Mouse (Mus musculus) testis, adult 2 months (tissue): ENCODE measurements around the gene Dmtf1. TPM values are rescaled to one million over a fixed set of nuclear protein-coding genes. Genes with fewer than 3 reads are reported as not detected.

Experiments
- H3K27ac ChIP-seq: fragments of 200-500 bp; 2 replicates; pipeline ENCODE4 v1.5.1; 2012; ENCODE audit warnings: low read depth, low read length; ENCODE audit not compliant: control insufficient read depth, insufficient read depth
- H3K27me3 ChIP-seq: fragments of 200-500 bp; 2 replicates; pipeline ENCODE4 v1.6.1; 2012; ENCODE audit warnings: mild to moderate bottlenecking, low read length, moderate library complexity; ENCODE audit not compliant: control insufficient read depth, insufficient read depth
- H3K36me3 ChIP-seq: fragments of 200-500 bp; 2 replicates; pipeline ENCODE4 v1.6.1; 2012; ENCODE audit warnings: mild to moderate bottlenecking, low read length; ENCODE audit not compliant: control insufficient read depth, insufficient read depth
- H3K4me1 ChIP-seq: fragments of 200-500 bp; 2 replicates; pipeline ENCODE4 v1.6.1; 2012; ENCODE audit warnings: low read length; ENCODE audit not compliant: control insufficient read depth, insufficient read depth
- H3K4me3 ChIP-seq: fragments of 200-500 bp; 2 replicates; pipeline ENCODE4 v1.5.1; 2012; ENCODE audit warnings: low read depth, mild to moderate bottlenecking, low read length, moderate library complexity, mixed read lengths; ENCODE audit not compliant: control insufficient read depth
- CTCF ChIP-seq: fragments of 200-500 bp; IDR thresholded peaks from 2 replicates; pipeline ENCODE4 v1.5.1; 2012; ENCODE audit warnings: low read depth, mild to moderate bottlenecking, inconsistent platforms, low read length, moderate library complexity; ENCODE audit not compliant: control insufficient read depth, insufficient read depth, insufficient replicate concordance
- POLR2A ChIP-seq: fragments of 200-500 bp; IDR thresholded peaks from 2 replicates; pipeline ENCODE4 v1.6.1; 2012; ENCODE audit warnings: low read depth, mild to moderate bottlenecking, inconsistent platforms, low read length, moderate library complexity; ENCODE audit not compliant: control insufficient read depth
- polyA plus RNA-seq: library from polyadenylated mRNA; depleted of rRNA; stranded (reverse); fragments of >200 nt; gene quantifications from 2 replicates; pipeline ENCODE4 v1.2.3, GENCODE M21; 2012; rRNA removed

Gene Dmtf1
- polyA plus RNA-seq, 1 experiment: 16.8 TPM

- Histone ChIP-seq H3K4me1 (no peaks in the 10 kb centered on the region), H3K27me3 (no peaks in the 10 kb centered on the region), H3K36me3 (no peaks in the 10 kb centered on the region), H3K27ac (no peak overlapping the region), H3K4me3 (no peak overlapping the region)
- TF ChIP-seq POLR2A: no peak
These were observed 91.9 kb downstream of the Dmtf1 start for GRCm38 (mm10) chr5:9069599-9070209.

- Histone ChIP-seq H3K36me3 (no peaks in the 10 kb centered on the region), H3K27ac (no peak overlapping the region)
These were observed 92.7 kb downstream of the Dmtf1 start for GRCm38 (mm10) chr5:9068886-9069285.

More at GRCm38 (mm10) chr5:9068886-9069285, 92.7 kb downstream of the Dmtf1 start:
- Histone ChIP-seq H3K4me1 (no peaks in the 10 kb centered on the region), H3K4me3 (no peak overlapping the region), H3K27me3 (no peaks in the 10 kb centered on the region)
- TF ChIP-seq CTCF: no peak
- TF ChIP-seq POLR2A: no peak

Other genes starting within 250 kb of the Dmtf1 start
- gene Crot, start 164.5 kb downstream of the Dmtf1 start, polyA plus RNA-seq: 3.0 and 3.8 TPM in 2 replicates
- 38.0 and 63.9 TPM in 2 replicates for gene Tmem243, start 61.1 kb downstream of the Dmtf1 start, polyA plus RNA-seq
- 0.54 and 0.81 TPM in 2 replicates for gene 9330182L06Rik, start 104.3 kb upstream of the Dmtf1 start, polyA plus RNA-seq